Mouse (Mus musculus): Measurements from ENCODE around the gene Rgl3. TPM values are rescaled to one million over a fixed set of nuclear protein-coding genes. Genes with fewer than 3 reads are reported as not detected.

Rgl3 gene
- total and polyA plus RNA-seq, 2 experiments from 2014 or later = 1.1 to 2.8 TPM

DNA sequence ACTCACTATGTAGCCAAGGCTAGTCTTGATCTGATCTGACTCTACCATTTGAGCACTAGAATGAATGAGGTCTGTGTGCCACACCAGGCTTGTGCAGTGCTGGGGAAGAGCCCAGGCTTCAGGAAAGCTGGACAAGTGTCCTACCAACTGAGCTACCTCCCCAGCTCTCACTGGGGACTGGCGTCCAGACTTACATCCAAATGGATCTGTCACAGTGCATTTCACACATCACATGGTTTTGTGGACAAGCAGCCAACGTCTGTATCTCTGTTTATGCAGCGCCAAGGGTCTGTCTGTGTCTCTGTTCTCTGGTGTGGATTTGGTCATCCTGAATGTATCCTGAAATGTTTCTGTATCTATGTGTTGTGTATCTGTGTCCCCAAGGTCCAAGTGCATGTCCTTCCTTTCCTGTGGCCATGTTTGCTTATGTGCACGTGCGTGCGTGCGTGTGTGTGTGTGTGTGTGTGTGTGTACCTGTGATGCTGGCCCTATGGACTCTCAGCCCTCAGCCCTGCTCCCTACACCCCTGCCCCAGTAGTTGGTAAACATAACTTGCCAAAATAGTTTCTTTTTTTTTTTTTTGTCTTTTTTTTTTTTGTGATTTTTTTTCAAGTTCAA, 28.1 kb upstream of the Rgl3 start:
- peaks cover 45% of the 10 kb centered on the region for H3K36me3 ChIP-seq (ENCODE audit: insufficient read depth, low read length)
- ATAC-seq (ENCODE audit: low FRiP score) = no peak
- no peaks in the 10 kb centered on the region for H3K27me3 ChIP-seq (ENCODE audit: insufficient read depth, low read length)
- no peak overlapping the region for H3K4me2 ChIP-seq (ENCODE audit: low read depth, low read length, poor library complexity, severe bottlenecking)
- H3K4me3 ChIP-seq (ENCODE audit: low read depth, low read length) = no peak overlapping the region
- WGBS = 62% methylated on average over 7 of the region's 7 CpGs
- no peaks in the 10 kb centered on the region for H3K9me3 ChIP-seq (ENCODE audit: low read length)
- no peaks in the 10 kb centered on the region for H3K4me1 ChIP-seq (ENCODE audit: insufficient read depth, low read length)
- no peak overlapping the region for H3K9ac ChIP-seq (replicated peaks; ENCODE audit: low read length, poor library complexity, severe bottlenecking)
- H3K27ac ChIP-seq (ENCODE audit: low read depth, low read length) = no peak overlapping the region
- TF ChIP-seq CTCF (IDR thresholded peaks at IDR 0.05) = no peak
- peak; percentile 62 for DNase-seq (ENCODE audit: low spot score)

DNA sequence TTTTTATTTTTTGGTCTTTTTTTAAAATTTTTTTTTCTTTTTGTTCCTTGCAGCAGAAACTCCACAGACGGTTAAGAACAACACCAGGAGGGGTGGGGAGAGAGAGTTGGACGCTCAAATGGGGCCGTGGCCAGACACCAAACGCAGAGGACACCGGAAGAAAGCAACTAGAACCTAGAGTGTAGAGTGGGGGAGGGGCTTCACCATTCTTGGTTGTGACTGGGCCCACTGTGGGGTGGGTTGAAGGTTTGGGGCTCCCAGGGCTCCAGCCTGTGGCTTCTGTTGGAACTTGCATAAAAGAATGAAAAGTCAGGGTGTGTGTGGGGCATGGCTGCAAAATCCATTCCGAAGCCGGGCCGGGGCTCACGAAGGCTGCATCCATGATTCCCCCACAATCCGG, 27.0 kb upstream of the Rgl3 start:
- Histone ChIP-seq H3K27me3 (ENCODE audit: insufficient read depth, low read length) (no peaks in the 10 kb centered on the region), H3K4me3 (ENCODE audit: low read depth, low read length) (no peak overlapping the region), H3K36me3 (ENCODE audit: insufficient read depth, low read length) (peaks cover 55% of the 10 kb centered on the region), H3K27ac (ENCODE audit: low read depth, low read length) (no peak overlapping the region), H3K9me3 (ENCODE audit: low read length) (no peaks in the 10 kb centered on the region), H3K4me1 (ENCODE audit: insufficient read depth, low read length) (no peaks in the 10 kb centered on the region), H3K4me2 (ENCODE audit: low read depth, low read length, poor library complexity, severe bottlenecking) (no peak overlapping the region), H3K9ac (replicated peaks; ENCODE audit: low read length, poor library complexity, severe bottlenecking) (no peak overlapping the region)
- ATAC-seq (ENCODE audit: low FRiP score) (no peak), DNase-seq (ENCODE audit: low spot score) (no peak)
- WGBS = 68% methylated on average over 10 of the region's 10 CpGs
- TF ChIP-seq CTCF (IDR thresholded peaks at IDR 0.05) = no peak

DNA sequence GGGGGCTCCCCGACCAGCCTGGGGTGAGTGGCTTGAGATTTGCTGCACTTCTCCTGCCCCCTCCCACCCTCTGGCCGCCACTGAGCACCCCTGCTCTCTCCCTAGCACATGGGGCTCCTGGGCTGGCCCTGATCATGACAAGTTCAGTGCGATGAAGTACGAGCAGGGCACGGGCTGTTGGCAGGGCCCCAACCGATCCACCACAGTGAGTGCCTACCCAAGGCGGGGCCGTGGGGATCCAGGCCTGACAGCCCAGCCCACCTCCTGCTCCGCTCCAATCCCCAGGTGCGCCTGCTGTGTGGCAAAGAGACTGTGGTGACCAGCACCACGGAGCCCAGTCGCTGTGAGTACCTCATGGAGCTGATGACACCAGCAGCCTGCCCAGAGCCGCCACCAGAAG, 23.5 kb upstream of the Rgl3 start:
- WGBS = 96% methylated on average over 12 of the region's 13 CpGs
- ATAC-seq (ENCODE audit: low FRiP score) = no peak
- H3K36me3 ChIP-seq (ENCODE audit: insufficient read depth, low read length) = peaks cover 83% of the 10 kb centered on the region

DNA sequence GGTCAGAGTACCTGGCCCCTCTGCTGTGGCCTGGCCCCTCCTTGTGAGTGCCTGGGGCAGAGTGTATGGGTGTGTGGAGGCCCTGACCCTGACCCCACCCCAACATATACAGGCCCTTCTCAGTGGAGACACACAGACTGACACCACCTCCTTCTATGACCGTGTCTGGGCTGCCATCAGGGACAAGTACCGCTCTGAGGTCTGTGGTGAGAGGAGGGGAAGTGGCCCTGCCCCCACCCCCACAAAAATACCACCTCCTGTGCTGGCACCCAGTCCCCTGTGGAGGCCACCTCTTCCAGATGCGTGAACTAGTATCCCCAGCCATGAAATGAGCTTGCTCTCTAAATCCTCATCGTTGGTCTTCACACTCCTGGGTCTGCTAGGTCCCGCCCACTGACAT, 21.8 kb upstream of the Rgl3 start:
- no peaks in the 10 kb centered on the region for H3K9me3 ChIP-seq (ENCODE audit: low read length)
- ATAC-seq (ENCODE audit: low FRiP score) (no peak), DNase-seq (ENCODE audit: low spot score) (no peak)
- TF ChIP-seq CTCF (IDR thresholded peaks at IDR 0.05) = no peak
- no peaks in the 10 kb centered on the region for H3K4me1 ChIP-seq (ENCODE audit: insufficient read depth, low read length)
- H3K4me3 ChIP-seq (ENCODE audit: low read depth, low read length) = no peak overlapping the region
- no peak overlapping the region for H3K9ac ChIP-seq (replicated peaks; ENCODE audit: low read length, poor library complexity, severe bottlenecking)
- WGBS = 86% methylated on average over 5 of the region's 5 CpGs
- H3K4me2 ChIP-seq (ENCODE audit: low read depth, low read length, poor library complexity, severe bottlenecking) = no peak overlapping the region
- H3K36me3 ChIP-seq (ENCODE audit: insufficient read depth, low read length) = peaks cover 85% of the 10 kb centered on the region
- no peak overlapping the region for H3K27ac ChIP-seq (ENCODE audit: low read depth, low read length)
- H3K27me3 ChIP-seq (ENCODE audit: insufficient read depth, low read length) = no peaks in the 10 kb centered on the region

More for the DNA sequence above, 23.5 kb upstream of the Rgl3 start:
- no peaks in the 10 kb centered on the region for H3K4me1 ChIP-seq (ENCODE audit: insufficient read depth, low read length)
- no peak overlapping the region for H3K9ac ChIP-seq (replicated peaks; ENCODE audit: low read length, poor library complexity, severe bottlenecking)
- H3K27ac ChIP-seq (ENCODE audit: low read depth, low read length) = no peak overlapping the region
- DNase-seq (ENCODE audit: low spot score) = no peak
- no peak overlapping the region for H3K4me3 ChIP-seq (ENCODE audit: low read depth, low read length)
- no peaks in the 10 kb centered on the region for H3K27me3 ChIP-seq (ENCODE audit: insufficient read depth, low read length)
- no peak for TF ChIP-seq CTCF (IDR thresholded peaks at IDR 0.05)
- no peak overlapping the region for H3K4me2 ChIP-seq (ENCODE audit: low read depth, low read length, poor library complexity, severe bottlenecking)
- H3K9me3 ChIP-seq (ENCODE audit: low read length) = no peaks in the 10 kb centered on the region

DNA sequence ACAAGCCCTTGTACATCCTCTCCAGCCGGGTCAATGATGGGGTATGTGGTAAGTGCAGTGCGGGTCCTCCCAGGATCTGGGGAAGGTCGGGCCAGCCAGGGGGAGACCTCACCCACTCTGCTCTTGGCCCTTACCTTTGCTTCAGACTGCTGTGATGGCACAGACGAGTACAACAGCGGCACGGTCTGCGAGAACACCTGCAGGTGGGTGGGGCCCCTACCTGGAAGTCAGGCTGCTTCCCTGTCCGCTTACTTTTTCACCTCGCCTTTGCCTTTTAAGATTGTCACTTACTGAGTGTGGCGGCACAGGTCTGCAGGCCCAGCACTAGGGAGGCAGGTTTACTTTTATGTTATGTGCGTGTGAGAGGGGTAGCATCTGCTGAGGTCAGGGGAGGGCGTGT, 15.3 kb upstream of the Rgl3 start:
- H3K36me3 ChIP-seq (ENCODE audit: insufficient read depth, low read length) = peaks cover 36% of the 10 kb centered on the region
- no peaks in the 10 kb centered on the region for H3K9me3 ChIP-seq (ENCODE audit: low read length)
- H3K4me2 ChIP-seq (ENCODE audit: low read depth, low read length, poor library complexity, severe bottlenecking) = no peak overlapping the region
- no peak overlapping the region for H3K9ac ChIP-seq (replicated peaks; ENCODE audit: low read length, poor library complexity, severe bottlenecking)
- no peak for TF ChIP-seq CTCF (IDR thresholded peaks at IDR 0.05)
- H3K4me1 ChIP-seq (ENCODE audit: insufficient read depth, low read length) = peaks cover 11% of the 10 kb centered on the region; the same call in 1 of the 2 replicates
- H3K4me3 ChIP-seq (ENCODE audit: low read depth, low read length) = no peak overlapping the region
- no peak overlapping the region for H3K27ac ChIP-seq (ENCODE audit: low read depth, low read length)
- ATAC-seq (ENCODE audit: low FRiP score) (no peak), DNase-seq (ENCODE audit: low spot score) (no peak)
- H3K27me3 ChIP-seq (ENCODE audit: insufficient read depth, low read length) = no peaks in the 10 kb centered on the region
- WGBS = 96% methylated on average over 12 of the region's 12 CpGs

DNA sequence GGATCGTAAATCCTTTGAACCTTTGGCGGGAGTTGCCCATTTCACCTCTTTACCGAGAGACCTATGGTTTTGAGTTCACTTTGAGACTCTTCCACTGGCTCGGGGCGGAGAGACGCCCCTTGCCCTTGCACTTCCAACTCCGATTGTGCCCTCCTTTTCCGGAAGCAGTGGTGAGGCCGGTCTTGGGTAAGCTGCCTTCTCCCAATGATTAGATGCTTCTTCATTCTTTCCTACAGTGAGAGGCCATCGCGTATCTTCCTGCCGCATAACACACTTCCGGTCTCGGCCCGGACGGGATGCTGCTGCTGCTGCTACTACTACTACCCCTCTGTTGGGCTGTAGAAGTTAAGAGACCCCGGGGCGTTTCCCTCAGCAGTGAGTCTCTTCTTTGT, 13.9 kb upstream of the Rgl3 start:
- peak overlapping the region; percentile 69 for H3K4me2 ChIP-seq (ENCODE audit: low read depth, low read length, poor library complexity, severe bottlenecking)
- peak overlapping the region; percentile 70 for H3K4me3 ChIP-seq (ENCODE audit: low read depth, low read length)
- H3K9ac ChIP-seq (replicated peaks; ENCODE audit: low read length, poor library complexity, severe bottlenecking) = peak overlapping the region; percentile 79
- no peaks in the 10 kb centered on the region for H3K9me3 ChIP-seq (ENCODE audit: low read length)
- peak; percentile 53 for ATAC-seq (ENCODE audit: low FRiP score)
- H3K27ac ChIP-seq (ENCODE audit: low read depth, low read length) = peak overlapping the region; percentile 79
- H3K27me3 ChIP-seq (ENCODE audit: insufficient read depth, low read length) = no peaks in the 10 kb centered on the region
- H3K36me3 ChIP-seq (ENCODE audit: insufficient read depth, low read length) = peaks cover 23% of the 10 kb centered on the region
- peak; percentile 58 for DNase-seq (ENCODE audit: low spot score)
- H3K4me1 ChIP-seq (ENCODE audit: insufficient read depth, low read length) = peaks cover 11% of the 10 kb centered on the region; the same call in 1 of the 2 replicates
- under 1% methylated on average over 18 of the region's 18 CpGs for WGBS
- no peak for TF ChIP-seq CTCF (IDR thresholded peaks at IDR 0.05)
